Mouse (Mus musculus) megakaryocyte-erythroid progenitor cell, adult 5-6 weeks (primary cell): ENCODE measurements at regions not wholly inside any gene's neighbourhood (a gene's known extent, or its start where the extent isn't known, plus 50 kb on each side); places are given as distances from the start of the nearest gene placed in this dataset.
"Not testable (repeated sequence)": the region's sequence is repeated elsewhere in the genome, so short reads cannot be mapped to it uniquely, and the experiment has no call there.

Source experiments
- ATAC-seq: replicated peaks from 2 replicates; pipeline ENCODE4 v1.8.0; 2016; ENCODE audit warnings: mild to moderate bottlenecking, inconsistent platforms; ENCODE audit not compliant: severe bottlenecking, poor library complexity, low FRiP score, low TSS enrichment

GRCm38 (mm10) chr7:106616932-106617331, 63.5 kb downstream of the Olfr693 start:
- ATAC-seq, result not testable (repeated sequence)

GRCm38 (mm10) chr7:106612723-106613122, 67.7 kb downstream of the Olfr693 start:
- no peak for ATAC-seq

- no peak for ATAC-seq
These were observed 100.0 kb downstream of the Olfr693 start for GRCm38 (mm10) chr7:106580424-106580823.

GRCm38 (mm10) chr7:106568251-106568650, 112.1 kb downstream of the Olfr693 start:
- ATAC-seq, result not testable (repeated sequence)

GRCm38 (mm10) chr7:106550881-106551575, 129.4 kb downstream of the Olfr693 start:
- peak; percentile 63; the same call in 1 of the 2 replicates for ATAC-seq

GRCm38 (mm10) chr7:106529433-106530102, 150.8 kb downstream of the Olfr693 start:
- ATAC-seq, result peak; percentile 95

- ATAC-seq, result peak; percentile 96
These were observed 151.4 kb downstream of the Olfr693 start for GRCm38 (mm10) chr7:106529023-106529422.

GRCm38 (mm10) chr7:106494851-106495250, 185.5 kb downstream of the Olfr693 start:
- no peak for ATAC-seq
